Mouse (Mus musculus) lung, embryonic 14.5 days (tissue): Measurements from ENCODE around the gene Maml1. TPM values are rescaled to one million over a fixed set of nuclear protein-coding genes. Genes with fewer than 3 reads are reported as not detected.
A peak's percentile ranks its signal among the peaks of the same experiment; 100 is the strongest.

ENCODE experiments used
- ATAC-seq: fragments of 200-750 bp; cut with Nextera tagmentation; 2 replicates; pipeline ENCODE4 v1.8.0; 2017; ENCODE audit warnings: mild to moderate bottlenecking, moderate TSS enrichment, moderate library complexity; ENCODE audit not compliant: insufficient read depth
- DNase-seq: peaks from one replicate; pipeline ENCODE4 v3.0.0-alpha.2; 2015
- H3K27ac ChIP-seq: fragments of 300-500 bp; sonication (generic); 2 replicates; pipeline ENCODE4 v1.5.1; 2014; ENCODE audit warnings: low read depth, mild to moderate bottlenecking, moderate library complexity
- H3K27me3 ChIP-seq: fragments of 300-500 bp; sonication (generic); 2 replicates; pipeline ENCODE4 v1.6.1; 2014; ENCODE audit warnings: low read length, control low read depth; ENCODE audit not compliant: insufficient read depth
- H3K36me3 ChIP-seq: fragments of 300-500 bp; sonication (generic); 2 replicates; pipeline ENCODE4 v1.6.1; 2014; ENCODE audit warnings: control low read depth; ENCODE audit not compliant: insufficient read depth
- H3K4me1 ChIP-seq: fragments of 300-500 bp; sonication (generic); 2 replicates; pipeline ENCODE4 v1.6.1; 2014; ENCODE audit warnings: antibody characterized with exemption, control low read depth; ENCODE audit not compliant: insufficient read depth
- H3K4me2 ChIP-seq: fragments of 300-500 bp; sonication (generic); 2 replicates; pipeline ENCODE4 v1.6.1; 2014; ENCODE audit warnings: mild to moderate bottlenecking
- H3K4me3 ChIP-seq: fragments of 300-500 bp; sonication (generic); 2 replicates; pipeline ENCODE4 v1.5.1; 2014; ENCODE audit warnings: low read depth, low read length
- H3K9ac ChIP-seq: fragments of 300-500 bp; sonication (generic); 2 replicates; pipeline ENCODE4 v1.6.1; 2014
- H3K9me3 ChIP-seq: fragments of 300-500 bp; sonication (generic); 2 replicates; pipeline ENCODE4 v1.6.1; 2016; ENCODE audit warnings: low read depth, low read length, control low read depth
- CTCF ChIP-seq: IDR thresholded peaks from 2 replicates; pipeline ENCODE4 v1.5.1; 2016; ENCODE audit warnings: antibody characterized with exemption, low read depth
- WGBS: fragments of 180-500 bp; shearing (Covaris S2); extraction: QIAGEN DNeasy Blood & Tissue Kit; methylation state at CpG from one replicate; pipeline ENCODE4 v1.1.7; 2014; 5-methylcytosine and 5-hydroxymethylcytosine counted together
- polyA plus RNA-seq: library from polyadenylated mRNA; unstranded; fragments of >200 nt; fragmentation: Nextera tagmentation; extraction: Ambion mirVana; gene quantifications from 2 replicates; pipeline ENCODE4 v1.2.1, GENCODE M21; 2014

Maml1 gene
- polyA plus RNA-seq, 1 experiment from 2014 or later, result 11.1 TPM

DNA sequence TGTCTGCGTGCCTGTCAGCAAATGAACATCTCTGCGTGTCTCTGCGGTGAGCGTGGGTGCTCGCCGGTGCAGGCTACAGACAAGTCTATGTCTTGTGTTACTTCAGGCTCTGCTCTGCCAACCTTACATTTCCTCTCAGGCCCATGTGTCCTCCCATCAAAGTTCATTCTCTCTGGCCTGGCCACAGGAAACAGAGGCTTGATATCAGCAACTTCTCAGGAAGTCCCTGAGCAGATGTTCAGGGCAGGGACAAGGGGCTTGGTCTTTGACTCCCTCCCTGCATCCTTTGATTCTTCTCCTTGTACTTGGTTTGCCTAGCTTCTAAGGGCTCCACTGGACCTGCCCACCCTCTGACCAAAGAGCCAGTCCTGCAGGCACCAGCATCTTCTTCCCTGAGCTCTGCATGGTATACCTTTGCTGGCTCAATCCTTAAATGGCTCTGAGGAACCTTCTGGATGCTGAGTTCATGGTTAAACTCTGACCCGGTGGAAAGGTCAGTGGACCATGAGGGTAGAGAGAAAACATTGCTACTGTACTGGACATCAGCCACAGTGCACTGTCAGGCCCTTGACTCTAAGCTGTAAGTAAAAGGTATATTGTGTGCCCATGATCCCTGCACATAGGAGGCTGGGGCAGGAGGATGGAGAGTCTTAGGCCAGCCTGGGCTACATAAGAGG lies 51.7 kb downstream of the Maml1 start:
- no peak for TF ChIP-seq CTCF
- no peak overlapping the region for H3K4me2 ChIP-seq
- no peaks in the 10 kb centered on the region for H3K4me1 ChIP-seq
- 71% methylated on average over 7 of the region's 7 CpGs for WGBS
- no peak overlapping the region for H3K4me3 ChIP-seq
- DNase-seq (no peak), ATAC-seq (no peak)
- peaks cover 17% of the 10 kb centered on the region; the same call in 1 of the 2 replicates for H3K27me3 ChIP-seq
- no peak overlapping the region for H3K27ac ChIP-seq
- no peaks in the 10 kb centered on the region for H3K9me3 ChIP-seq
- 0 out of 2 replicates have a peak, but pooled peaks cover 2% of the 10 kb centered on the region for H3K36me3 ChIP-seq
- no peak overlapping the region for H3K9ac ChIP-seq

DNA sequence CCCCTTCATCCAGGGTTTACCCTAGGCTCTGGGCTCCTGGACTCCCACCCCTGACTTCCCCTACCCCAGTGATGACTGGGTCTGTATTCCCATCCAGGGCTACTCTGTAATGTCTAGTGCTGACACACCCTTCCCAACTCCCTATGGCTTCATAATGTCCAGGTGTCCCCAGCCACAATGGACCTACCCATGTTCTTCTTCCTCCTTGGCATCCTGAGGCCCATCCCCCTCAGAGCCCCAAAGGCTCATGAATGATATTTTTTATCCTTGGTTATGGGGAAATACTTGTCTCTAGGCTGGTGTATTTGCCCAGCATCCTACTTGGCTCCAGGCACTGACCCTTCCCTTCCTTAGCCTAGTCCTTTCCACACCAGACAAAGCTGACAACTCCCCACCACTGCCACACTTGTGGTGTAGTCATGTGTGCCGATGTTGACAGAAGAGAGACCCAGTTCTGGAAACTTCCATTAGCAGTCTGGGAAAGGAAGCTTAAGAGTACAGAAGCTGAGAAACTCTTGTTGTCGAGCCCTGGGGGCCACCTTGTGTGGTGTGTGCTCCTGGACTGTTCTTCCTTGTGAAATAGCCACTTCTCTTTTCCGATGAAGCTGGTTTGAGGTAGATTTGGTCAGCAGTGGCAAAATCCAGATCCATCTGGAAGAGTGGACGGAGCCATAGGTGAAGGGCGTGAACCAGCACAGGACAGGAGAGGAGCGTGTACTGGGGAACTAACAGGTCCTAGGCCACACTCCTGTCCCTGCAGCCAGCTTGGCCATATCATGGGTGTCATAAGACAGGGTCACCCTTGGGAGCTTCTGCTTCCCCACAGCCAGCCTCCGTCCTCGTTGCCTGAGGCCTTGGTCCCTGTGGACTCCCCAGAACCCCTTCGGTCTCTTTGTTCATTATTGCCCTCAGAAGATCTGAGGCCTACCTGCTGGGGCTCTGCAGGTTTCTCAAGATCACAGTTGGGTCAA lies 53.0 kb downstream of the Maml1 start:
- ATAC-seq (no peak), DNase-seq (no peak)
- Histone ChIP-seq H3K27me3 (peaks cover 17% of the 10 kb centered on the region; the same call in 1 of the 2 replicates), H3K27ac (no peak overlapping the region), H3K36me3 (peaks cover 14% of the 10 kb centered on the region), H3K4me1 (no peaks in the 10 kb centered on the region), H3K4me3 (no peak overlapping the region), H3K4me2 (no peak overlapping the region), H3K9me3 (no peaks in the 10 kb centered on the region), H3K9ac (no peak overlapping the region)
- 88% methylated on average over 9 of the region's 9 CpGs for WGBS
- no peak for TF ChIP-seq CTCF

DNA sequence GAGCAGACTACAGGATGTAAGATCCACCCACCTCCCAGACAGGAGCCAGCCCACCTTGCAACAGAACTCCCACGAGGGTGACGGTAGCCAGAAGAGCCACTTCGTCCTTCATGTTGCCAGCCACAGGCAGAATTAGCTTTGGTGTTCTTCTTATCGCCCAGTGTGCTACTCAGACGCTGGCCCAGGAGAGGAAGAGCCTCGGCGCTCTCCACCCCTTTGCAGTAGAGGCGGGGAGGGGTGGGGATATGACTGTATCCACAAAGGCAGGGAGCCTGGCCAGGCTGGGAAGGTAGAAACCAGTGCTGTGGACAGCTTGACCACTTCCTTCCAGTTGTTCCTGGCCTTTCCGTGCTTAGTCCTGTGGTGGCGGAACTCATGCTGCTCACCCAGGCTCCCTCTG lies 53.8 kb downstream of the Maml1 start, which contains the start of gene Ltc4s:
Gene Ltc4s (minus strand): TSS at position 293 of the 400 bp plus-strand sequence.
- DNase-seq, result no peak
- H3K27ac ChIP-seq, result no peak within 1 kb of the TSS
- H3K4me3 ChIP-seq, result peak within 1 kb of the TSS; percentile 54
- 33% methylated on average over 10 of the region's 10 CpGs for WGBS
- H3K36me3 ChIP-seq, result peaks cover 22% of the 10 kb centered on the region
- peak within 1 kb of the TSS; percentile 97 for H3K4me2 ChIP-seq
- H3K4me1 ChIP-seq, result no peaks in the 10 kb centered on the region
- no peaks in the 10 kb centered on the region for H3K9me3 ChIP-seq
- H3K27me3 ChIP-seq, result peaks cover 17% of the 10 kb centered on the region; the same call in 1 of the 2 replicates
- no peak within 1 kb of the TSS for H3K9ac ChIP-seq
- TF ChIP-seq CTCF, result no peak
- ATAC-seq, result no peak

DNA sequence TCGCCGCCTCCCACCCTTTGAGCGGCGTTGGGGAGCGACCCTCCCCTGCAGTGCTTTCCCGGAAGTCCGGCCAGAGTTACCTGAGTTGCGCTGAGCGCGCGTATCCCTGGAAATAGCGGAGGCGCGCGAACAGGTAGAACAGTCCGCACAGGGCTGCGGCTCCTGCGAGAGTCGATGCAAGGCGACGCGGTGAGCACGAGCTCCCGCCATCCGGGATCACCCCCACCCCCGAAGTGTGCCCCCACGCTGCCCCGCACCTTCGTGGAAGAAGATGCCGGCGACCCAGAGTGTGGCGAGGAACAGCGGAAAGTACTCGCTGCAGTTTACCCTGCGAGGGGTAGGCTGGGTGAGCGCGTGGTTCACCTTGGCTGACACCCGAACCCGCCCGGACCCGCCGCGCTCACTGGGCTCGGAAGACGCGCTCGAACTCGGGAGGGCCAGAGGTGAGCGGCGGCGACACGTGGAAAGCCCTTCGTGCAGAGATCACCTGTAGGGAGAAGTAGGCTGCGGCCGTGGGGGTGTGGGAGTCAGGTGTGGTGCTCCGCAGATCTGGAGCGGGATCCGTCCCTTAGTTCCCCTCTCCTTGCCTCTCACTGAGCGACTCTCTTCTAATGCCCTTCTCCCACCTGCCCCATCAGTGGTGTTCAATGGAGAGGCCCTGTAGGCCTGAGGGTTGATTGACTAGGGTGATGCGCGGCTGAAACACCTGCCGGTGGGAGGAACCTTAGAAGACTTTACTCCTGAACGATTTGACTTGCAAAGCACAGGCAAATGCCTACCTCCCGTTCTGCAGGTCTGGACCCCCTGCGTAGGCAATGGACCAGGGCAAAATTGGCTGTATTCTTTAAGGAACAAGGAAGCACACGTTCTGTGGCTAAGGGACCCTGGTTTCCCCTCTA lies 54.9 kb downstream of the Maml1 start:
- H3K4me1 ChIP-seq, result no peaks in the 10 kb centered on the region
- ATAC-seq (peak; percentile 58), DNase-seq (no peak)
- H3K4me2 ChIP-seq, result peak overlapping the region; percentile 97
- H3K27ac ChIP-seq, result no peak overlapping the region
- no peaks in the 10 kb centered on the region for H3K9me3 ChIP-seq
- peak overlapping the region; percentile 49 for H3K9ac ChIP-seq
- no peak for TF ChIP-seq CTCF
- peaks cover 17% of the 10 kb centered on the region; the same call in 1 of the 2 replicates for H3K27me3 ChIP-seq
- WGBS, result 2% methylated on average over 66 of the region's 66 CpGs
- H3K4me3 ChIP-seq, result peak overlapping the region; percentile 54
- H3K36me3 ChIP-seq, result peaks cover 34% of the 10 kb centered on the region

DNA sequence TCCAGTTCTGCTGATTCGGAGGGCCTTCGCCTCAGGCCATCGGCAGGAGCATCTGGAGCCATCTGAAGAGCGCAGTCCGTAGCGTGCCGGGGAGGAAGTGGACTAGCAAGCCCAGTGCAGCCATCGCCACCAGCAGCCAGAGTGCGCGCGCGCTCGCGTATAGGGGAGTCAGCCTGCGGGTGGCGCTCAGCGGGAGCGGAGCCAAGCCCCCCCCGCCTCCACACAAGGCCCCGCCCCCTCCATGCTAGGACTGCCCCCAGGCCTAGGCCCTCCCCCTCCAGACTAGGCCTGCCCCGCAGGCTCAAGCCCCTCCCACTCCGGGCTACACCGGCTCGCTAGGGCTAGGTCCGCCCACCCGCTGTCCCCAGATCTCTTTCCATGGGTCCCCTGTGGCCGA lies 55.6 kb downstream of the Maml1 start:
- peak; percentile 93 for DNase-seq
- no peak overlapping the region for H3K27ac ChIP-seq

DNA sequence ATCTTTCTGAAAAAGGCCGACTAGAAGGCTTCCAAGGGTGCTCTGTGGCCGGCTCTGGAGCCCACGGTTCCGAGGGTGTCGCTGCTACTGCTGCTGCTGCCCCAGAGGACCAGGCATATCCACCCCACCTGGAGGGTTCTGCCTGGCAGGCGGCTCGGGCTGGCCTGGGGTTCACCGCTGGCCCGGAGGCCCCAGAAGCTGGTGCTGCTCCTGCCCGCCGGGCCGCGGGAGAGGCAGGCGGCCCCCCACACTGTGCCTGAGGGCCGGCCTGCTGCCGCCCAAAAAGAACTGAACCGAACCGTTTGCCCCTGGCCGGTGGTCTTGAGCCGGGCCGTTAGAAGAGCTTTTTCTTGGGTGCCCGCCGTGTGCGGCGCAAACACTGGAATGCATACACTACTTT lies 57.5 kb downstream of the Maml1 start:
- H3K9ac ChIP-seq, result no peak overlapping the region
- WGBS, result 94% methylated on average over 25 of the region's 25 CpGs
- no peak for TF ChIP-seq CTCF
- DNase-seq, result no peak
- H3K27ac ChIP-seq, result no peak overlapping the region
- H3K4me1 ChIP-seq, result peaks cover 5% of the 10 kb centered on the region; the same call in 1 of the 2 replicates
- no peak for ATAC-seq
- H3K27me3 ChIP-seq, result peaks cover 17% of the 10 kb centered on the region; the same call in 1 of the 2 replicates
- no peak overlapping the region for H3K4me2 ChIP-seq
- no peaks in the 10 kb centered on the region for H3K9me3 ChIP-seq
- H3K36me3 ChIP-seq, result peaks cover 47% of the 10 kb centered on the region
- no peak overlapping the region for H3K4me3 ChIP-seq

More for the DNA sequence above, 55.6 kb downstream of the Maml1 start:
- H3K36me3 ChIP-seq, result peaks cover 40% of the 10 kb centered on the region
- peak overlapping the region; percentile 49 for H3K9ac ChIP-seq
- peak; percentile 57 for TF ChIP-seq CTCF
- under 1% methylated on average over 20 of the region's 27 CpGs for WGBS
- peak; percentile 92 for ATAC-seq
- peak overlapping the region; percentile 54 for H3K4me3 ChIP-seq
- H3K4me1 ChIP-seq, result no peaks in the 10 kb centered on the region
- H3K4me2 ChIP-seq, result peak overlapping the region; percentile 97
- no peaks in the 10 kb centered on the region for H3K9me3 ChIP-seq
- H3K27me3 ChIP-seq, result peaks cover 17% of the 10 kb centered on the region; the same call in 1 of the 2 replicates
